Mouse (Mus musculus): ENCODE data around the gene Xkr7. TPM values are rescaled to one million over a fixed set of nuclear protein-coding genes. Genes with fewer than 3 reads are reported as not detected.

Gene Xkr7
- total and polyA plus RNA-seq, 3 experiments, result 0.08 TPM; not detected in 2

GRCm38 (mm10) chr2:153071491-153072184 lies 40.0 kb downstream of the Xkr7 start:
- peaks cover 2% of the 10 kb centered on the region; the same call in 1 of the 2 replicates for H3K79me2 ChIP-seq (replicated peaks; ENCODE audit: control insufficient read depth, insufficient read depth, low read length)
- H3K9ac ChIP-seq (ENCODE audit: low read depth, low read length), result no peak overlapping the region
- no peak overlapping the region for H3K4me3 ChIP-seq
- no peak for DNase-seq
- WGBS, result 69% methylated on average over 67 of the region's 67 CpGs
- H3K36me3 ChIP-seq (ENCODE audit: control insufficient read depth, insufficient read depth, low read length), result no peaks in the 10 kb centered on the region
- TF ChIP-seq EP300 (IDR thresholded peaks at IDR 0.05; ENCODE audit: insufficient read depth, low read depth, low read length), result no peak
- TF ChIP-seq POLR2A (IDR thresholded peaks at IDR 0.05; ENCODE audit: insufficient read depth, low read depth, low read length), result no peak
- TF ChIP-seq CTCF (IDR thresholded peaks at IDR 0.05), result no peak
- peaks cover 9% of the 10 kb centered on the region for H3K27me3 ChIP-seq (ENCODE audit: control insufficient read depth, insufficient read depth, low read length)
- intact Hi-C loops (cut with DNase I), result no loop called here
- no peak overlapping the region for H3K27ac ChIP-seq
- H3K4me1 ChIP-seq (ENCODE audit: control insufficient read depth, insufficient read depth, low read length), result peaks cover 13% of the 10 kb centered on the region

DNA sequence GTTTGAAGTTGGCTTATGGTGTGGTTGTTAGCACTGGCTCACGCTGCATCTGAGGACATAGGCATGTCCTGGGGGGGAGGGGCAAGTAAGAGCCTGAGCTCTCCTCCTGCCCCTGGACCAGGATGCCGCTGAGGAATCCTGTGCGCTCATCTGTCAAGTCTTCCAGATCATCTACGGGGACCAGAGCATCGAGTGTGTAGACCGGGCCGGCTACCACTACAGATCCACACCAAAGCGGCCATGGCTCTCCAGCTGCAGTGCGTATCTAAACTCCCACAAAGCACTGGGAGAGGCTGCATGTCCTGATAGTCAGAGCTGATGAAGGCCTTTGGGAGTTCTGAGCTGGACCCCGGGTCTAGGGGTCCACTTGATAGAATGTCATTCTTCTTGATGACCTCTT lies 43.0 kb downstream of the Xkr7 start:
- Histone ChIP-seq H3K27me3 (ENCODE audit: control insufficient read depth, insufficient read depth, low read length) (peaks cover 9% of the 10 kb centered on the region), H3K4me1 (ENCODE audit: control insufficient read depth, insufficient read depth, low read length) (peaks cover 10% of the 10 kb centered on the region), H3K9ac (ENCODE audit: low read depth, low read length) (no peak overlapping the region), H3K36me3 (ENCODE audit: control insufficient read depth, insufficient read depth, low read length) (no peaks in the 10 kb centered on the region), H3K79me2 (replicated peaks; ENCODE audit: control insufficient read depth, insufficient read depth, low read length) (peaks cover 2% of the 10 kb centered on the region; the same call in 1 of the 2 replicates), H3K27ac (no peak overlapping the region), H3K4me3 (no peak overlapping the region)
- no peak for TF ChIP-seq POLR2A (IDR thresholded peaks at IDR 0.05; ENCODE audit: insufficient read depth, low read depth, low read length)
- no peak for TF ChIP-seq EP300 (IDR thresholded peaks at IDR 0.05; ENCODE audit: insufficient read depth, low read depth, low read length)
- no peak for TF ChIP-seq CTCF (IDR thresholded peaks at IDR 0.05)
- 83% methylated on average over 10 of the region's 10 CpGs for WGBS
- intact Hi-C loops (cut with DNase I), result no loop called here
- no peak for DNase-seq

DNA sequence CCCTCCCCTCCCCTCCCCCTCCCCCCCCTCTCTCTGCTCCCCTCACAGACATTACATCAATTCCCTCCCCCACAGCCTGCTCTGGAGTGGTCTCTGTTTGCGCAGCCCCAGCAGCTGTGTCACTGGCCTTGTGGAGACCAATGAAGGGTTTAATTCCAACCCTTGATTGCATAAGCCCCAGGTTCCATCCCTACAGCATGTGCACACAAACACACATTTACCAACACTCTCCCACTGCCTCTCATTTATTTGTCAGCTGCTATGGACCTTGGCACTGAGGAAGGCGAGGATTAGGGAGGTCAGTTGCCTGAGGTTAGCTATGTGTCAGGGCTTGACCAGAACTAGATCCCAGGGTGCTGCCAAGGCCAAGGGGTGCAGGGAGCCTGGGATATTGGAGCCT lies 44.3 kb downstream of the Xkr7 start:
- Histone ChIP-seq H3K27me3 (ENCODE audit: control insufficient read depth, insufficient read depth, low read length) (peaks cover 7% of the 10 kb centered on the region), H3K4me1 (ENCODE audit: control insufficient read depth, insufficient read depth, low read length) (peaks cover 5% of the 10 kb centered on the region; the same call in 1 of the 2 replicates), H3K79me2 (replicated peaks; ENCODE audit: control insufficient read depth, insufficient read depth, low read length) (no peaks in the 10 kb centered on the region), H3K27ac (no peak overlapping the region), H3K4me3 (no peak overlapping the region), H3K36me3 (ENCODE audit: control insufficient read depth, insufficient read depth, low read length) (no peaks in the 10 kb centered on the region), H3K9ac (ENCODE audit: low read depth, low read length) (no peak overlapping the region)
- 69% methylated on average over 2 of the region's 2 CpGs for WGBS
- intact Hi-C loops (cut with DNase I), result no loop called here
- peak in 1 of 2 experiments; percentile 11 for DNase-seq
- TF ChIP-seq CTCF (IDR thresholded peaks at IDR 0.05) (no peak), POLR2A (IDR thresholded peaks at IDR 0.05; ENCODE audit: insufficient read depth, low read depth, low read length) (0 out of 2 replicates have a peak, but pooled peaks have one; percentile 11), EP300 (IDR thresholded peaks at IDR 0.05; ENCODE audit: insufficient read depth, low read depth, low read length) (no peak)

- H3K4me3 ChIP-seq, result no peak overlapping the region
- no peaks in the 10 kb centered on the region; the same call in 1 of the 2 replicates for H3K27me3 ChIP-seq (ENCODE audit: control insufficient read depth, insufficient read depth, low read length)
- TF ChIP-seq CTCF (IDR thresholded peaks at IDR 0.05), result peak; percentile 93
- TF ChIP-seq EP300 (IDR thresholded peaks at IDR 0.05; ENCODE audit: insufficient read depth, low read depth, low read length), result peak; percentile 89; the same call in 1 of the 2 replicates
- TF ChIP-seq POLR2A (IDR thresholded peaks at IDR 0.05; ENCODE audit: insufficient read depth, low read depth, low read length), result no peak
- H3K36me3 ChIP-seq (ENCODE audit: control insufficient read depth, insufficient read depth, low read length), result no peaks in the 10 kb centered on the region
- 43% methylated on average over 32 of the region's 32 CpGs for WGBS
- intact Hi-C loops (cut with DNase I), result loop anchor here (1.0 to 5.0 kb wide), 2 partner anchors 33 to 61 kb away; no protein-coding TSS in a partner anchor
- no peaks in the 10 kb centered on the region for H3K79me2 ChIP-seq (replicated peaks; ENCODE audit: control insufficient read depth, insufficient read depth, low read length)
- no peak overlapping the region for H3K9ac ChIP-seq (ENCODE audit: low read depth, low read length)
- DNase-seq, result peak; percentile 69 to 80
- H3K27ac ChIP-seq, result no peak overlapping the region
- H3K4me1 ChIP-seq (ENCODE audit: control insufficient read depth, insufficient read depth, low read length), result peaks cover 13% of the 10 kb centered on the region
These were observed 49.3 kb downstream of the Xkr7 start for GRCm38 (mm10) chr2:153080841-153081523.

DNA sequence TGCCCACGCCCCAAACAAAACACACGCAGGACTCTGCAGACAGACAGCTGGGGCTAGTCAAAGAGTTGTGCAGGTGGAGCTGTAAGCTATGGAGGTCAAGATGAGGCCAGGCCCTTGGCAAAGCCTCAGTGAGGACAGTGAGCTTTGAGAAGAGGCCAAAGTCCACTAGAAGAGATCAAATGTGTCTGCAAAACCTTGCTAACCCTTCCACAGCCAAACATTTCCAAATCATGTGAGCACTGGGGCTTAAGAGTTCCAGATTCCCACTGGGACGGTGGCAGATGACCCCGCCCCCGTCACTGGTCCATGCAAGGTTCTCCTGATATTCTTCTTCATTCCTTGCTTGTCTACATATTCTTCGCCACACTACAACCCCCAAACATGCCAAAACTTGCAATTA lies 50.2 kb downstream of the Xkr7 start:
- Histone ChIP-seq H3K4me1 (ENCODE audit: control insufficient read depth, insufficient read depth, low read length) (peaks cover 12% of the 10 kb centered on the region), H3K9ac (ENCODE audit: low read depth, low read length) (no peak overlapping the region), H3K27me3 (ENCODE audit: control insufficient read depth, insufficient read depth, low read length) (no peaks in the 10 kb centered on the region), H3K36me3 (ENCODE audit: control insufficient read depth, insufficient read depth, low read length) (no peaks in the 10 kb centered on the region), H3K4me3 (no peak overlapping the region), H3K27ac (no peak overlapping the region), H3K79me2 (replicated peaks; ENCODE audit: control insufficient read depth, insufficient read depth, low read length) (no peaks in the 10 kb centered on the region)
- no peak for DNase-seq
- TF ChIP-seq CTCF (IDR thresholded peaks at IDR 0.05), result no peak
- TF ChIP-seq EP300 (IDR thresholded peaks at IDR 0.05; ENCODE audit: insufficient read depth, low read depth, low read length), result no peak
- no peak for TF ChIP-seq POLR2A (IDR thresholded peaks at IDR 0.05; ENCODE audit: insufficient read depth, low read depth, low read length)
- intact Hi-C loops (cut with DNase I), result loop anchor here (1.0 to 5.0 kb wide), 2 partner anchors 34 to 60 kb away; no protein-coding TSS in a partner anchor
- WGBS, result 75% methylated on average over 6 of the region's 6 CpGs

Data from heart, adult 2 months (tissue).